Mouse (Mus musculus): Measurements from ENCODE around the gene Orc6. TPM values are rescaled to one million over a fixed set of nuclear protein-coding genes. Genes with fewer than 3 reads are reported as not detected.

Orc6 gene
- polyA plus RNA-seq, 1 experiment, result 32.1 TPM

DNA sequence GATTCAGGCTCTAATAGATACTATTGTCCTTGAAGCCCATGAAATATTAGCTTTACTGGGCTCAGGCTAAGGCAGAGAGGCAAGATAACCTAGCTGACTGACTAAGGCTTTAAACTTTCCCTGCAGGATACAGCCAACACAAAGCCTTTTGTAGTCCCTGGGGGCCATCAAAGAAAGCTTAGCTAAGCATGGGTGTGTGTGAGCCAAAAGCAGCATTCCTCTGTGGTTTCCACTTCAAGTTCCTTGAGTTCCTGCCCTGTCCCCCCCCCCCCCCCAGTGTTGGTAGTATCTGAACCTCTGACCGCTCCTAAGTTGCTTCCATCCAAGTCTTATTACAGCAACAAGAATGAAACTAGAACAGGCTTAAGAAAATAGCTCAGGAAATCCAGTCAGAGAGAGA, 30.1 kb downstream of the Orc6 start:
- Histone ChIP-seq H3K4me3 (ENCODE audit: control insufficient read depth, insufficient read depth, low read length) (no peak overlapping the region), H3K27ac (ENCODE audit: control insufficient read depth, insufficient read depth, low read length) (no peak overlapping the region), H3K27me3 (ENCODE audit: control insufficient read depth, insufficient read depth, low read length) (no peaks in the 10 kb centered on the region), H3K4me1 (replicated peaks; ENCODE audit: control insufficient read depth, insufficient read depth, low read length) (no peaks in the 10 kb centered on the region), H3K36me3 (ENCODE audit: control insufficient read depth, insufficient read depth, low read length) (no peaks in the 10 kb centered on the region)
- WGBS, result 91% methylated on average over 1 of the region's 1 CpGs
- TF ChIP-seq CTCF (IDR thresholded peaks at IDR 0.05; ENCODE audit: borderline replicate concordance, control insufficient read depth, extremely low read depth, insufficient read depth, low read length, poor library complexity) (no peak), POLR2A (IDR thresholded peaks at IDR 0.05; ENCODE audit: control insufficient read depth, extremely low read depth, insufficient read depth, low read length, poor library complexity) (no peak)
- no peak for DNase-seq

DNA sequence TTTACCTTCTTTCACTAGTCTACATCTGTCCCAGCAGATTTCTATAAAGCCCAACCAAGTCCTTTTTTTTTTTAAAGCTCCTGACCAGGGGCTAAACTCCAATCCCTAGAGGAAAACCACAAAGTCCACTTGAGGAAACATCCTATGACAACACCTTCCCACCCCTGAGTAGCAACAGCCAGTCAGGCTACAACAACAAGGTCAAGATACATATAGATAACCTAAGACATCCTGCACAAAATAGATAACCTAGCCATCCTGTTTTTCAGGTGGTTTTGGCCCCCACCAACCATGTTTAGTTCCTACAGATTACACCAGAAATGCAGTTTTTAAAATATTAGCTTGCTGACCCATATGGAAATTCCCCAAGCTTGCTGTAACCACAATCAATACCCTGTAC, 35.7 kb downstream of the Orc6 start:
- Histone ChIP-seq H3K4me1 (replicated peaks; ENCODE audit: control insufficient read depth, insufficient read depth, low read length) (no peaks in the 10 kb centered on the region), H3K4me3 (ENCODE audit: control insufficient read depth, insufficient read depth, low read length) (no peak overlapping the region), H3K36me3 (ENCODE audit: control insufficient read depth, insufficient read depth, low read length) (no peaks in the 10 kb centered on the region), H3K27ac (ENCODE audit: control insufficient read depth, insufficient read depth, low read length) (no peak overlapping the region), H3K27me3 (ENCODE audit: control insufficient read depth, insufficient read depth, low read length) (no peaks in the 10 kb centered on the region)
- TF ChIP-seq CTCF (IDR thresholded peaks at IDR 0.05; ENCODE audit: borderline replicate concordance, control insufficient read depth, extremely low read depth, insufficient read depth, low read length, poor library complexity) (no peak), POLR2A (IDR thresholded peaks at IDR 0.05; ENCODE audit: control insufficient read depth, extremely low read depth, insufficient read depth, low read length, poor library complexity) (no peak)
- DNase-seq, result no peak

DNA sequence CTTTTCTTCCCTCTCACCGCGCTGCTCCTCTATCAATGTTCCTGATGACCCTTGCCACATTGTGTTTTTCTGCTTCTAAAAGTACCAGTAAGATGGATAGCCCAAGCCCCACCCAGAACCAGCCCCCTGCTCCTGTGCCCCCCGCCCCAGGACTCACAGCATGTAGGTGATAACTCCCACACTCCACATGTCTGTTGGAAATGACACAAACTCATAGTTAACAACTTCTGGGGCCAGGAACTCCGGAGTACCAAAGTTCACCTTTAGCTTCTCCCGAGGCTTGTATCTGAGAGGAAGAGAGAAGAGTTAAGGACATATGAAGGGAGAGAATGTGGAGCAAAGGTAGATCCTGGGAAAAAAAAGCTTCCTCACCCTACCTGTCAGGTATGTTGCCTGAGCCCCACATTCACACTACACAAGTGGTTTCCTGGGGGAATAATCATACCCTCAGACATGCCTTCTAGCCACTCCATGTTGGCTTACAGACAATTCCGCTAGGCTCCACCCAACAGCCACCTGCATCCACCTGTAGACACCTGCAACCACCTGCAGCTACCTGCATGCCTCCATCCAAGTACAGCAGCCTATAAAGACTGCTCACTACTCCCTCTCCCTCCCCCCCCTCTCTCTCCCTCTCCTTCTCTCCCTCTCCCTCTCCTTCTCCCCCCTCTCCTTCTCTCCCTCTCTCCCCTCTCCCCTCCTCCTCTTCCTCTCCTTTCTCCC, 36.9 kb downstream of the Orc6 start:
- Histone ChIP-seq H3K36me3 (ENCODE audit: control insufficient read depth, insufficient read depth, low read length) (no peaks in the 10 kb centered on the region), H3K4me3 (ENCODE audit: control insufficient read depth, insufficient read depth, low read length) (no peak overlapping the region), H3K27me3 (ENCODE audit: control insufficient read depth, insufficient read depth, low read length) (no peaks in the 10 kb centered on the region), H3K4me1 (replicated peaks; ENCODE audit: control insufficient read depth, insufficient read depth, low read length) (no peaks in the 10 kb centered on the region), H3K27ac (ENCODE audit: control insufficient read depth, insufficient read depth, low read length) (no peak overlapping the region)
- 91% methylated on average over 6 of the region's 6 CpGs for WGBS
- no peak for DNase-seq
- TF ChIP-seq POLR2A (IDR thresholded peaks at IDR 0.05; ENCODE audit: control insufficient read depth, extremely low read depth, insufficient read depth, low read length, poor library complexity), result no peak
- TF ChIP-seq CTCF (IDR thresholded peaks at IDR 0.05; ENCODE audit: borderline replicate concordance, control insufficient read depth, extremely low read depth, insufficient read depth, low read length, poor library complexity), result no peak

- Histone ChIP-seq H3K27ac (ENCODE audit: control insufficient read depth, insufficient read depth, low read length) (no peak overlapping the region), H3K4me1 (replicated peaks; ENCODE audit: control insufficient read depth, insufficient read depth, low read length) (no peaks in the 10 kb centered on the region), H3K4me3 (ENCODE audit: control insufficient read depth, insufficient read depth, low read length) (no peak overlapping the region), H3K27me3 (ENCODE audit: control insufficient read depth, insufficient read depth, low read length) (no peaks in the 10 kb centered on the region), H3K36me3 (ENCODE audit: control insufficient read depth, insufficient read depth, low read length) (no peaks in the 10 kb centered on the region)
- 88% methylated on average over 4 of the region's 4 CpGs for WGBS
- DNase-seq, result no peak
- TF ChIP-seq CTCF (IDR thresholded peaks at IDR 0.05; ENCODE audit: borderline replicate concordance, control insufficient read depth, extremely low read depth, insufficient read depth, low read length, poor library complexity) (no peak), POLR2A (IDR thresholded peaks at IDR 0.05; ENCODE audit: control insufficient read depth, extremely low read depth, insufficient read depth, low read length, poor library complexity) (no peak)
Observed at GRCm38 (mm10) chr8:85337681-85338080, 38.2 kb downstream of the Orc6 start.

DNA sequence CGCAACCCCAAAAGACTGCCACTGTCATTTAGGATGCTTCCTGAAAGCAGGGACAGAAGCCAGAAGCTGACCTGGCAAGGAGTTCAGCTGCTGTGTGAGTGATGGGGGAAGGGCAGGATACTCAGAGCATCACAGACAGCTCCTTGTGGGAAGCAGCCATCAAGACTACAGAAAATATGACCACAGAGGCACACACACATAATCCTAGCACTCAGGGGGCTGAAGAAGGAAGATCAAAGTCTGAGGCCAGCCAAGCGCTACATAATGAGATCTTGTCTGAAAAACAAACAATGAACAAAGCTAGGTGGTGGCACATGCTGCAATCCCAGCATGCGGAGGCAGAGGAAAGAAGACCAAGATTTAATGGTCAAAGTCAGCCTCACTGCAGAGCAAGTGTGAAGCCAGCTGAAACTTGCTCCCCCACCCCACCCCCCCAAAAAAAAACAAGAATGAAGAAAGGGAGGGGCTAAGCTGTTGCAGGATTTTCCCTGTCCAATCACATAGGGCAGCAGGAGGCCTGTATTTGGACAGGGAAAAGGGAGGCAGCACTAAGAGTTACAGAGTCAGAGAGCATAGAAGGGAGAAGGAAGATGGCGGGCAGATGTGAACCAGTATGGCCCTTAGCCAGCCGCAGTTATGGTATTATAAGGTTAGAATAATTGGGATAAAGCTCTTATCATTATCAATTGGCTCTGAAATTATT, 40.6 kb downstream of the Orc6 start:
- Histone ChIP-seq H3K27ac (ENCODE audit: control insufficient read depth, insufficient read depth, low read length) (no peak overlapping the region), H3K36me3 (ENCODE audit: control insufficient read depth, insufficient read depth, low read length) (no peaks in the 10 kb centered on the region), H3K27me3 (ENCODE audit: control insufficient read depth, insufficient read depth, low read length) (no peaks in the 10 kb centered on the region), H3K4me3 (ENCODE audit: control insufficient read depth, insufficient read depth, low read length) (no peak overlapping the region), H3K4me1 (replicated peaks; ENCODE audit: control insufficient read depth, insufficient read depth, low read length) (no peaks in the 10 kb centered on the region)
- WGBS, result 95% methylated on average over 5 of the region's 5 CpGs
- no peak for TF ChIP-seq CTCF (IDR thresholded peaks at IDR 0.05; ENCODE audit: borderline replicate concordance, control insufficient read depth, extremely low read depth, insufficient read depth, low read length, poor library complexity)
- TF ChIP-seq POLR2A (IDR thresholded peaks at IDR 0.05; ENCODE audit: control insufficient read depth, extremely low read depth, insufficient read depth, low read length, poor library complexity), result no peak
- no peak for DNase-seq

- H3K4me1 ChIP-seq (replicated peaks; ENCODE audit: control insufficient read depth, insufficient read depth, low read length), result peaks cover 4% of the 10 kb centered on the region; the same call in 1 of the 2 replicates
- WGBS, result 89% methylated on average over 4 of the region's 4 CpGs
- H3K27ac ChIP-seq (ENCODE audit: control insufficient read depth, insufficient read depth, low read length), result no peak overlapping the region
- no peak for DNase-seq
- no peaks in the 10 kb centered on the region for H3K27me3 ChIP-seq (ENCODE audit: control insufficient read depth, insufficient read depth, low read length)
- TF ChIP-seq CTCF (IDR thresholded peaks at IDR 0.05; ENCODE audit: borderline replicate concordance, control insufficient read depth, extremely low read depth, insufficient read depth, low read length, poor library complexity) (no peak), POLR2A (IDR thresholded peaks at IDR 0.05; ENCODE audit: control insufficient read depth, extremely low read depth, insufficient read depth, low read length, poor library complexity) (no peak)
- H3K36me3 ChIP-seq (ENCODE audit: control insufficient read depth, insufficient read depth, low read length), result no peaks in the 10 kb centered on the region
- H3K4me3 ChIP-seq (ENCODE audit: control insufficient read depth, insufficient read depth, low read length), result no peak overlapping the region
Observed at GRCm38 (mm10) chr8:85353287-85353686, 53.9 kb downstream of the Orc6 start.

Other genes starting within 250 kb of the Orc6 start
- 25.0 and 29.3 TPM in 2 replicates for gene Fbxw9, start 239.6 kb upstream of the Orc6 start, polyA plus RNA-seq (2012; rRNA removed)
- gene Gm5741, start 231.7 kb upstream of the Orc6 start, polyA plus RNA-seq (2012; rRNA removed), result 1.4 TPM in 1 of 2 replicates, not detected in the other
- gene Dhps, start 227.9 kb upstream of the Orc6 start, polyA plus RNA-seq (2012; rRNA removed), result 105 TPM in 2 replicates
- 123 and 141 TPM in 2 replicates for gene Wdr83os, start 218.9 kb upstream of the Orc6 start, polyA plus RNA-seq (2012; rRNA removed)
- gene Wdr83, start 218.3 kb upstream of the Orc6 start, polyA plus RNA-seq (2012; rRNA removed), result 51.9 and 56.3 TPM in 2 replicates
- gene Man2b1, start 216.4 kb upstream of the Orc6 start, polyA plus RNA-seq (2012; rRNA removed), result 191 and 210 TPM in 2 replicates
- 0.12 and 0.22 TPM in 2 replicates for gene Zfp791, start 176.5 kb upstream of the Orc6 start, polyA plus RNA-seq (2012; rRNA removed)
- gene Cks1brt, start 147.7 kb upstream of the Orc6 start, polyA plus RNA-seq (2012; rRNA removed), result not detected in 2 replicates
- gene Olfr371, start 73.6 kb upstream of the Orc6 start, polyA plus RNA-seq (2012; rRNA removed), result not detected in 2 replicates
- 14.1 and 15.7 TPM in 2 replicates for gene Vps35, start 170 bp downstream of the Orc6 start, polyA plus RNA-seq (2012; rRNA removed)
- gene Mylk3, start 86.7 kb downstream of the Orc6 start, polyA plus RNA-seq (2012; rRNA removed), result 0.56 and 9.0 TPM in 2 replicates
- gene 4921524J17Rik, start 133.2 kb downstream of the Orc6 start, polyA plus RNA-seq (2012; rRNA removed), result 6.6 and 7.2 TPM in 2 replicates
- gene Gpt2, start 192.9 kb downstream of the Orc6 start, polyA plus RNA-seq (2012; rRNA removed), result 6.0 and 8.2 TPM in 2 replicates

Data from thymus, adult 2 months (tissue).